Mouse (Mus musculus) hindbrain, embryonic 14.5 days (tissue): ENCODE measurements at regions not wholly inside any gene's neighbourhood (a gene's known extent, or its start where the extent isn't known, plus 50 kb on each side); places are given as distances from the start of the nearest gene placed in this dataset.
A peak's percentile ranks its signal among the peaks of the same experiment; 100 is the strongest.

Source experiments
- ATAC-seq: fragments of 200-750 bp; cut with Nextera tagmentation; 2 replicates; pipeline ENCODE4 v1.8.0; 2017; ENCODE audit warnings: moderate number of reproducible peaks, mild to moderate bottlenecking, moderate TSS enrichment, moderate library complexity; ENCODE audit not compliant: low FRiP score
- DNase-seq: peaks from one replicate; pipeline ENCODE4 v3.0.0-alpha.2; 2015; ENCODE audit warnings: low spot score
- H3K27ac ChIP-seq: fragments of 300-500 bp; sonication (generic); 2 replicates; pipeline ENCODE4 v1.5.1; 2014; ENCODE audit warnings: mild to moderate bottlenecking, moderate library complexity
- H3K27me3 ChIP-seq: fragments of 300-500 bp; sonication (generic); 2 replicates; pipeline ENCODE4 v1.6.1; 2014; ENCODE audit warnings: mild to moderate bottlenecking, low read length, mixed read lengths; ENCODE audit not compliant: control insufficient read depth, insufficient read depth
- H3K36me3 ChIP-seq: fragments of 300-500 bp; sonication (generic); replicated peaks from 2 replicates; pipeline ENCODE4 v1.6.1; 2014; ENCODE audit not compliant: control insufficient read depth, insufficient read depth
- H3K4me1 ChIP-seq: fragments of 300-500 bp; sonication (generic); replicated peaks from 2 replicates; pipeline ENCODE4 v1.6.1; 2014; ENCODE audit warnings: antibody characterized with exemption, low read length, mixed read lengths; ENCODE audit not compliant: control insufficient read depth, insufficient read depth
- H3K4me2 ChIP-seq: fragments of 300-500 bp; sonication (generic); replicated peaks from 2 replicates; pipeline ENCODE4 v1.6.1; 2014; ENCODE audit warnings: mild to moderate bottlenecking, moderate library complexity
- H3K4me3 ChIP-seq: fragments of 300-500 bp; sonication (generic); replicated peaks from 2 replicates; pipeline ENCODE4 v1.5.1; 2014; ENCODE audit warnings: mild to moderate bottlenecking, low read length
- H3K9ac ChIP-seq: fragments of 300-500 bp; sonication (generic); 2 replicates; pipeline ENCODE4 v1.6.1; 2014
- H3K9me3 ChIP-seq: fragments of 300-500 bp; sonication (generic); 2 replicates; pipeline ENCODE4 v1.6.1; 2016; ENCODE audit warnings: low read length; ENCODE audit not compliant: control insufficient read depth
- WGBS: fragments of 180-500 bp; shearing (Covaris S2); extraction: QIAGEN DNeasy Blood & Tissue Kit; methylation state at CpG from one replicate; pipeline ENCODE4 v1.1.7; 2014; 5-methylcytosine and 5-hydroxymethylcytosine counted together

GRCm38 (mm10) chr1:158148035-158148434 is 208.1 kb downstream of the Brinp2 start:
- no peak overlapping the region for H3K27ac ChIP-seq
- H3K9ac ChIP-seq: no peak overlapping the region
- no peaks in the 10 kb centered on the region for H3K36me3 ChIP-seq
- peaks cover 16% of the 10 kb centered on the region for H3K4me1 ChIP-seq
- DNase-seq: no peak
- H3K4me2 ChIP-seq: no peak overlapping the region
- no peaks in the 10 kb centered on the region for H3K27me3 ChIP-seq
- no peaks in the 10 kb centered on the region for H3K9me3 ChIP-seq
- no peak overlapping the region for H3K4me3 ChIP-seq
- ATAC-seq: no peak
- 57% methylated on average over 5 of the region's 5 CpGs for WGBS

GRCm38 (mm10) chr1:158161111-158161510 is 195.0 kb downstream of the Brinp2 start:
- Histone ChIP-seq H3K27me3 (no peaks in the 10 kb centered on the region), H3K4me1 (no peaks in the 10 kb centered on the region; the same call in 1 of the 2 replicates), H3K27ac (peak overlapping the region; percentile 51; the same call in 1 of the 2 replicates), H3K4me3 (no peak overlapping the region), H3K9me3 (no peaks in the 10 kb centered on the region), H3K4me2 (no peak overlapping the region), H3K36me3 (no peaks in the 10 kb centered on the region), H3K9ac (no peak overlapping the region)
- no peak for DNase-seq
- WGBS: 34% methylated on average over 2 of the region's 2 CpGs
- 0 out of 2 replicates have a peak, but pooled peaks have one; percentile 27 for ATAC-seq

- H3K27me3 ChIP-seq: no peaks in the 10 kb centered on the region
- 13% methylated on average over 6 of the region's 6 CpGs for WGBS
- peak overlapping the region; percentile 51 for H3K27ac ChIP-seq
- no peak overlapping the region for H3K4me3 ChIP-seq
- H3K4me2 ChIP-seq: no peak overlapping the region
- H3K36me3 ChIP-seq: no peaks in the 10 kb centered on the region
- peak; percentile 78; the same call in 1 of the 2 replicates for ATAC-seq
- peak; percentile 53 for DNase-seq
- H3K9me3 ChIP-seq: no peaks in the 10 kb centered on the region
- no peak overlapping the region for H3K9ac ChIP-seq
- no peaks in the 10 kb centered on the region; the same call in 1 of the 2 replicates for H3K4me1 ChIP-seq
Observed at GRCm38 (mm10) chr1:158161533-158161932, 194.6 kb downstream of the Brinp2 start.

GRCm38 (mm10) chr1:158163411-158163810 is 192.7 kb downstream of the Brinp2 start:
- Histone ChIP-seq H3K9me3 (no peaks in the 10 kb centered on the region), H3K27ac (no peak overlapping the region), H3K27me3 (no peaks in the 10 kb centered on the region), H3K4me1 (no peaks in the 10 kb centered on the region; the same call in 1 of the 2 replicates), H3K4me2 (no peak overlapping the region), H3K9ac (no peak overlapping the region), H3K4me3 (no peak overlapping the region), H3K36me3 (no peaks in the 10 kb centered on the region)
- DNase-seq (no peak), ATAC-seq (no peak)

GRCm38 (mm10) chr1:158170006-158170405 is 186.1 kb downstream of the Brinp2 start:
- no peaks in the 10 kb centered on the region for H3K4me1 ChIP-seq
- H3K4me2 ChIP-seq: no peak overlapping the region
- H3K9me3 ChIP-seq: no peaks in the 10 kb centered on the region
- H3K9ac ChIP-seq: no peak overlapping the region
- H3K4me3 ChIP-seq: no peak overlapping the region
- no peaks in the 10 kb centered on the region for H3K27me3 ChIP-seq
- no peak overlapping the region for H3K27ac ChIP-seq
- no peak for ATAC-seq
- no peaks in the 10 kb centered on the region for H3K36me3 ChIP-seq
- 41% methylated on average over 3 of the region's 3 CpGs for WGBS
- DNase-seq: no peak

GRCm38 (mm10) chr1:158180095-158180494 is 176.0 kb downstream of the Brinp2 start:
- no peaks in the 10 kb centered on the region for H3K9me3 ChIP-seq
- no peaks in the 10 kb centered on the region for H3K4me1 ChIP-seq
- no peak overlapping the region for H3K4me3 ChIP-seq
- H3K4me2 ChIP-seq: no peak overlapping the region
- no peaks in the 10 kb centered on the region for H3K36me3 ChIP-seq
- H3K9ac ChIP-seq: no peak overlapping the region
- no peak for DNase-seq
- H3K27me3 ChIP-seq: no peaks in the 10 kb centered on the region
- no peak for ATAC-seq
- H3K27ac ChIP-seq: no peak overlapping the region
- 62% methylated on average over 4 of the region's 4 CpGs for WGBS

GRCm38 (mm10) chr1:158181296-158181695 is 174.8 kb downstream of the Brinp2 start:
- Histone ChIP-seq H3K9ac (no peak overlapping the region), H3K4me3 (no peak overlapping the region), H3K9me3 (no peaks in the 10 kb centered on the region), H3K27ac (no peak overlapping the region), H3K4me2 (no peak overlapping the region), H3K4me1 (no peaks in the 10 kb centered on the region), H3K27me3 (no peaks in the 10 kb centered on the region), H3K36me3 (no peaks in the 10 kb centered on the region)
- DNase-seq (no peak), ATAC-seq (no peak)
- 94% methylated on average over 1 of the region's 1 CpGs for WGBS

- Histone ChIP-seq H3K4me3 (no peak overlapping the region), H3K27ac (no peak overlapping the region), H3K9me3 (no peaks in the 10 kb centered on the region), H3K9ac (no peak overlapping the region), H3K4me1 (no peaks in the 10 kb centered on the region), H3K27me3 (no peaks in the 10 kb centered on the region), H3K4me2 (no peak overlapping the region), H3K36me3 (no peaks in the 10 kb centered on the region)
- ATAC-seq (no peak), DNase-seq (no peak)
- WGBS: 77% methylated on average over 8 of the region's 8 CpGs
Observed at GRCm38 (mm10) chr1:158187651-158188050, 168.5 kb downstream of the Brinp2 start.

- 54% methylated on average over 12 of the region's 12 CpGs for WGBS
- H3K9me3 ChIP-seq: no peaks in the 10 kb centered on the region
- H3K27ac ChIP-seq: no peak overlapping the region
- peaks cover 5% of the 10 kb centered on the region; the same call in 1 of the 2 replicates for H3K4me1 ChIP-seq
- ATAC-seq (no peak), DNase-seq (no peak)
- no peak overlapping the region for H3K9ac ChIP-seq
- H3K27me3 ChIP-seq: no peaks in the 10 kb centered on the region
- H3K4me2 ChIP-seq: no peak overlapping the region
- H3K4me3 ChIP-seq: no peak overlapping the region
- no peaks in the 10 kb centered on the region for H3K36me3 ChIP-seq
Observed at GRCm38 (mm10) chr1:158192841-158193551, 163.1 kb downstream of the Brinp2 start.
